Mouse (Mus musculus): ENCODE results near the gene Slc6a5.
"Not testable (repeated sequence)": the region's sequence is repeated elsewhere in the genome, so short reads cannot be mapped to it uniquely, and the experiment has no call there.

The Slc6a5 gene

DNA sequence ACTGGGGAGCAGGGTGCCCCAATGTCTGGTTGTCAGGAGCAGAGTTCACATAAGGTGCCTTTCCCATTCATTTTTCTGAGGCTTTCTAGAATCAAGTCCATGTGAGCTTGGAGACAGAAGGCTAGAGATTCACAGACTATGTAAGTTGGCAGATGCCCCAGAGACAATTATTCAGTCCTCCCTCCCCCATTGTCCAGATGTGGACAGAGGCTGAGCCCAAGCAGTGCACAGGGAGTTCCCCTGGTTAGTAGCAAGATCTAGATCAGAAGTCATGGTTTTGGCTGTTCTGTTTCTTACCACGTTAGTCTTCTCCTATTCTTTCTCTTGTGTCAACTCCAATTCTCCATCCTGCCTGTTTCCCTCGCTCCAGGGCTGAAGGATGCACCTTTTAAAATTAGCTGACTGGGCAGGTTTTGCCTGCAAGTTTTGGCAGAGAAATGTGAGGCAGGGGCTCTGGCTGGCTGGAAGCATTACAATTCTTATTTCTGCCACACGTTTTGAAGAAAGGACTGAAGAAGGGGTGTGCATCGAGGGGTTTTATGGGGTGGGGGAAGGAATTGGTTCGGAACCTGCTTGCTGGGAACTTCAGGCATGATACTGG lies 3.9 kb downstream of the Slc6a5 start:
- no peak for DNase-seq (ENCODE audit: low spot score)

DNA sequence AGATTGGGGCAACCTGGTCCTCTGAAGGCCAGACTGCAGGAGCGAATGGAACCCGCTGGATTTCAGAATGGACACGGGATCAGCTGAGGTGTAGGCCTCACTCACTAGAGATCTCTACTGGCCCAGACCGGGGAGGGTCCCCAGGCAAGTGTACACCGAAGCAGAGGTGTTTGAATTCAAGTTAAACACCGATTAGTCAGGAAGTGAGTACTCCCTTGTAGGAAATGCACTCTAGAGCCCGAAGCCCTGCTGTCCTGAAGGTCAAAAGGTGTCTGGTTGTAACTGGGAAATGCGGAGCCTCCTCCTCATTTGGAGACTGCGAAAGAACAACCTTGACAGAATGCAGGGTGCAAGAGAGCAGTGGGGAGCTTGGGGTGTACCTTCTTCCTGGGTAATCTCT lies 5.0 kb downstream of the Slc6a5 start:
- DNase-seq (ENCODE audit: low spot score): no peak

DNA sequence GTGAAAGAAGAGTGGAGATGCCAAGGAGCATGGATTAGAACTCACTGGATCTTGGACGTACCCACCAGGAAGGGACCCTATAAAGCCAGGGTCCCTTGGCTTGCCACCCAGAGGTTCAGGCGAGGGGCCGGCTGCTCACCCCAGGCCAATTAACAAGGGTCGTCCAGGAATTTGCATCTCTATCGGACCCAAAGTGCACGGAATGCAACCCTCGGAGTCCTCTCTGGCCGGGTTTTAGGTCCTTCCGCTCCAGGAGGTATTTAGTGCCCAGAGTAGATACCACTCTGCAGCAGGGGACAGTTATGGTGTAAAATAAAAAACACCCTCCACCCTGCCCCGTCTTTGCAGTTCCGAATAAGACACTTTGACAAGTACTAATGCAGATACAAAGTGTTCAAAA lies 5.5 kb downstream of the Slc6a5 start:
- DNase-seq (ENCODE audit: low spot score): no peak

- no peak for DNase-seq (ENCODE audit: low spot score)
Observed at GRCm38 (mm10) chr7:49919494-49919893, 9.5 kb downstream of the Slc6a5 start.

DNA sequence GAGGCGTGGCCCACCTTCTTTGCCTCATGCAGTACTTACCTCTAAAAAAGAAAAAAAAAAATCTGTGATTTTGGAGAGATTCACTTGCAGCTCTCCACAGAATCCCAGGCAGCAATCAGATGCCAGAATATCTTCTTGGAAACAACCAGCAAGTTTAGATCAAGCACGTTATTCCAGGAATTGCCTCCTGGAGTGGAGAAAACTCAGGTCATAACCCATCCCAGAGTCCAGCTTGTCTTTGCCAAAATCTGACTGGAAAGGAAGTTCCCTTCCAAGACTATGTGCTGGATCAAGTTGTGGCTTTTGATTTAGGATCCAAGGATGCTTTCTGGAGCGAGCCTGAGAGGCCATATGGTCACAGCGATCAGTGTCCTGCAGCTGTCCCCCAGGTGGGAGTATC lies 10.8 kb downstream of the Slc6a5 start:
- DNase-seq (ENCODE audit: low spot score): no peak

DNA sequence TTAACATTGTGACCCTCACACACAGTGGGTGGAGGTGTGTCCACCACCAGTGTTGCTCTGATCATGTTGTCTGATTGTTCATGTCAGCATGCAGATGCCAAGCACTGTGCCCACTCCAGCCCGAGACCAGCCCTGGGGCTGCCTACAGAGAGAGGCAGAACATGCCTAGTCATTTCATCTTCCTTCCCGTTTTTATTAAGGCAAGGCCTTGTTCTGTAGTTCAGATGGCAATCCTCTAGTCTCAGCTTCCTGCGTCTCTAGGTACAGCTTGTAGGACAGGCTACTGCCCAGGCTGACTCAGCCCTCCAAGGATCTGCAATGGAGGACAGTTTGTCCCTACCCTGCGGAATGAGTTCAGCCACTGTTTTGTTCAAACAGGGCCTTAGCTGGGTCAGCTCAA lies 13.0 kb downstream of the Slc6a5 start:
- DNase-seq (ENCODE audit: low spot score): no peak

GRCm38 (mm10) chr7:49923376-49923775 lies 13.4 kb downstream of the Slc6a5 start:
- peak; percentile 71 for DNase-seq (ENCODE audit: low spot score)

- DNase-seq (ENCODE audit: low spot score): no peak
Observed at GRCm38 (mm10) chr7:49928571-49928970, 18.6 kb downstream of the Slc6a5 start.

- no peak for DNase-seq (ENCODE audit: low spot score)
Observed at GRCm38 (mm10) chr7:49929999-49930398, 20.1 kb downstream of the Slc6a5 start.

- DNase-seq (ENCODE audit: low spot score): not testable (repeated sequence)
Observed at GRCm38 (mm10) chr7:49933386-49934115, 23.6 kb downstream of the Slc6a5 start.

DNA sequence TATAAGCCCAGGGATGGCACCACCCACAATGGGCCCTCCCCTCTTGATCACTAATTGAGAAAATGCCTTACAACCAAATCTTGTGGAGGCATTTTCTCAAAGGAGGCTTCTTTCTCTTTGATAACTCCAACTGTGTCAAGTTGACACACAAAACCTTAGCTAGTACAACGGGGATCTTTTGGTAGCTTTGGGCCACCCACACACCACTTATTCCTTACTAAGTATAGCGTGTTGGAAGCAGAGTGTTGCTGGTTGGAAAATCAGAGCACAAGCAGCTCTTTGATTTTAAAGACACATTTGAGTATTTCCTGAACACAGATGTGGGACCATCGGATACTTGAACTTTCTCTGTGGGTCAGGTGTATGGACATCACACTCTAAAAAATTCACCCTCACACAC lies 26.9 kb downstream of the Slc6a5 start:
- DNase-seq (ENCODE audit: low spot score): no peak

DNA sequence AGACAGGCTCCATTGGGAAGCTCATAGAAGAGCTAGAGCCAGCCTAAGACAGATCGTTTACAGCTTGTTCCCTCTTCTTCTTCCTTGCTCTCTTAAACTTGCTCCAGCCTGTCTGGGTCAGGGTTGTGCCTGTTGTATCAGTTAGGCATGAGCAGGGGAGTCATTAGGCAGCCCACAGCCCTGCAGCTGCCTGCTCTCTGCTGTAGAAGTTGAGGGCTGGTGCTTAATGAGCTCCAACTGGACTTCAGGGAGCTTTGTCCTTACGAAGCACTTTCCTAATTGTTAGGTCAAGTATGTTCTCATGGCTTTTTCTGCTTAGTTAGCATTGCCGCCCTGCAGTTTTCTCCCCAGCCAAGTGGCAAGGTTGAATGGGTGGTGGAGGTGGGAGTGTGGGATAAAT lies 32.1 kb downstream of the Slc6a5 start:
- no peak for DNase-seq (ENCODE audit: low spot score)

DNA sequence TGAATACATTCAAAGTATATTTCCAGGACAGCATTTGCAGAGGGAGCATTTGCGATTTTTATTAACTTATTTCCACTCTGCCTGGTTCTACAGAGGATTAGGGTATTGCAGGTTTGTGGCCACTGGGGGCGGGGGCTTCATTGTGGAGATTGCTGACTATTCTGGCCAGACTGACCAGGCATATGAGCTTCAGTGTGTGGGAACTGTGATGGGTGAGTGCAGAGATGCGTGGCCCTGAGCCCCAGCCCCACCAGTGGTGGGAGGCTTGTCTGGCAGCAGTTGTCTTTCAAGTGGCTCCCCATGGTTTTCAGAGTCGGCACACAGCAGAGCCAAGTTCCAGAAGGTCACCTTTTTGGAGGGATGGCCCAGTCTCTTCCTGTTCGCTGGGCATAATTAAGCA lies 32.5 kb downstream of the Slc6a5 start:
- no peak for DNase-seq (ENCODE audit: low spot score)

GRCm38 (mm10) chr7:49946691-49947090 lies 36.7 kb downstream of the Slc6a5 start:
- DNase-seq (ENCODE audit: low spot score): no peak

- DNase-seq (ENCODE audit: low spot score): no peak
Observed at GRCm38 (mm10) chr7:49953546-49954181, 43.7 kb downstream of the Slc6a5 start.

DNA sequence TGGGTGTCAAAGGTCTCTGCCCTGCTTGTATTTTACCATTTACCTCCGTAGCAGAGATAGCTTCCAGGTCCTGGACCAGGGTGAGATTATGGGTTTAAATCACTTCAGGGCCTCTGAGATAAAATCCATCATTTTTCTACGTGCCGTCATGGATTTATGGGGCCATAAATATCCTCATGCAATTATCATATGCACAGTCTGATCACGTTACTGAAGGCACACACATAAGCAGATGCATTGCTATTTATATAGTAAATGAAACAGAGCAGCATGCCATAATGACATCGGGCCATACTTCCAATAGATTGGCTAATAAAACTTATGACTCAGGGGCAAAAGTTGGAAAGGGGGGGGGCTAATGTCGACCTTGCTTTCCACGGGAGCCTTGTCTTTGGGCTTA lies 44.9 kb downstream of the Slc6a5 start:
- no peak for DNase-seq (ENCODE audit: low spot score)

- no peak for DNase-seq (ENCODE audit: low spot score)
Observed at GRCm38 (mm10) chr7:49957142-49957541, 47.2 kb downstream of the Slc6a5 start.

- no peak for DNase-seq (ENCODE audit: low spot score)
Observed at GRCm38 (mm10) chr7:49963764-49964163, 53.8 kb downstream of the Slc6a5 start.

DNA sequence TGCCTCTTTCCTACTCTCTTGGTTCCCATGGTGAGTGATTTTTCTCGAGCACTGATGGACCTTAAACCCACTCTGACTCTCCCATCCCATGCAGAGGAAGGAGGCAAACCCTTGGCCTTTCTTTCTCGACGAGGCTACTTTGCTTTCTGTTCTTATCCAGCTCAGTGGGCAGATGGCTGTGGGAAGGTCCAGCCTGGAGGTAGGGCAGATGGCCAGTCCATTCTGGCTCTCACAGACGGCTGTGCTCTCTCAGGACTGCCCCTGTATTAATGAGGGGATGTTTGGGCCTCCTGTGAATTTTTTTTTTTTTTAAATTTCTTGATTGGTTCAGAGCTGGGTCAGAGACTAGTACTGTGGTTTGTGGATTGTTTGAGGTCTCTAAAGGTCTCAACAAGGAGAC lies 59.6 kb downstream of the Slc6a5 start:
- DNase-seq (ENCODE audit: low spot score): no peak

GRCm38 (mm10) chr7:49974841-49975440 lies 65.0 kb downstream of the Slc6a5 start, which contains the start of gene Nell1:
Nell1 (plus strand) TSS chr7:49974864.
- no peak for DNase-seq (ENCODE audit: low spot score)

DNA sequence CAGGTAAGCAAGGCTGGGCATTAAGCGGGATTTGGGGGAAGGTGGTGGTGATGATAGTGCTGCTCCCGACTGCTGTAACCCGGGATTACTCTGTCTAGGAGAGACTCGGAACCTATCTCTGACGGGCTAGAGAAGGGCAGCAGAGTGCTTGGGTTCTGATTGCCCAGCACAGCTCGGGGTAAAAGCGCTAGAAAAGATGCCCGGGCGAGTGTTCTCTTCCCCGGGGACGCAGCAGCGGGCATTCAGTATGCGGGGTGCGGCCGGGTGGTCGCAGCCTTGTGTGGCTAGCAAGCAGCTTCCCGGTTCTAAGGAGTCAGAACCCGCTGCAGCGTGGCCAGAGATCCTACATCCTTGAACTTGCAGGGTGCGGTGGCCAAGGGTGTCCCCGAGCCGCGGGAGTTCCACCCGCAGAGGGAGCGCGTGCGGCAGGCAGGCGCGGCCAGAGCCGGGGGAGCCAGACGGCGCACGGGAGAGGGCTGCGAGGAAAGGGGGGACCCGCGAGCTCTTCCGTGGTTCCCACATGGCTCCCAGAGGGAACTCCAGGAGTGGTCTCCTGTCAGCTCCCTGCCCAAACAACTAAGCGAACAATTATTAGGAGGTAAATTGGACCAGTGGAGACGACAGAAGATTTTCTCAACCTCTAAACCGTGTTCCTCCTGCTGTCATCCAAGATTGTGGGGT lies 65.6 kb downstream of the Slc6a5 start:
- DNase-seq (ENCODE audit: low spot score): no peak

- DNase-seq (ENCODE audit: low spot score): no peak
Observed at GRCm38 (mm10) chr7:49981511-49982227, 71.7 kb downstream of the Slc6a5 start.
